Mouse (Mus musculus): Measurements from ENCODE around the gene Fam117b. TPM values are rescaled to one million over a fixed set of nuclear protein-coding genes. Genes with fewer than 3 reads are reported as not detected.

The Fam117b gene
- polyA plus RNA-seq, 1 experiment from 2014 or later: 33.1 TPM

DNA sequence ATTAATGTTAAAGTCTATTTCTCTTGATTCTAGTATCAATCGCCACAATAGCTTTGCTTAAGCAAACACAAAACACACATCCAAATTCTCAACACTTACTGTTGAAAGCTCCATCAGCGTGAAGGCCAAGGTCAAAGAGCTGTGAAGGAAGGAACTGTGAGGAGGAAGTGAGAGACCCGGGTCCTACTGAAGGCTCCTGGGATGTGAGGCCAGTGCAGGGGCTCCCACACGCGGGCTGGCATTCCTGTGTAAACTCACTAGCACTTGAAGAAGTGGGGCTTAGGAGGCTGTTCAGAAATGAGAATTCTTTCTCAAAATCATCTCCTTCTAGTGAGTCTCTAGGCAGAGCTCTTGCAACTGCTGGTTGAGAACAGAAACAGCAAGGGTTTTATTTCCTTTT is 84.5 kb downstream of the Fam117b start:
- 77% methylated on average over 5 of the region's 5 CpGs for WGBS
- Histone ChIP-seq H3K9me3 (replicated peaks) (no peaks in the 10 kb centered on the region), H3K27me3 (replicated peaks) (no peaks in the 10 kb centered on the region), H3K4me2 (no peak overlapping the region), H3K9ac (replicated peaks) (no peak overlapping the region), H3K27ac (replicated peaks) (no peak overlapping the region), H3K4me1 (no peaks in the 10 kb centered on the region), H3K4me3 (replicated peaks) (no peak overlapping the region), H3K36me3 (peaks cover 11% of the 10 kb centered on the region)
- no peak for ATAC-seq (ENCODE audit: low FRiP score)

GRCm38 (mm10) chr1:60000319-60000718 is 87.5 kb downstream of the Fam117b start:
- Histone ChIP-seq H3K9me3 (replicated peaks) (no peaks in the 10 kb centered on the region), H3K36me3 (peaks cover 4% of the 10 kb centered on the region; the same call in 1 of the 2 replicates), H3K4me2 (no peak overlapping the region), H3K4me3 (replicated peaks) (no peak overlapping the region), H3K27ac (replicated peaks) (no peak overlapping the region), H3K9ac (replicated peaks) (no peak overlapping the region), H3K27me3 (replicated peaks) (no peaks in the 10 kb centered on the region), H3K4me1 (no peaks in the 10 kb centered on the region)
- no peak for ATAC-seq (ENCODE audit: low FRiP score)
- 64% methylated on average over 2 of the region's 2 CpGs for WGBS

DNA sequence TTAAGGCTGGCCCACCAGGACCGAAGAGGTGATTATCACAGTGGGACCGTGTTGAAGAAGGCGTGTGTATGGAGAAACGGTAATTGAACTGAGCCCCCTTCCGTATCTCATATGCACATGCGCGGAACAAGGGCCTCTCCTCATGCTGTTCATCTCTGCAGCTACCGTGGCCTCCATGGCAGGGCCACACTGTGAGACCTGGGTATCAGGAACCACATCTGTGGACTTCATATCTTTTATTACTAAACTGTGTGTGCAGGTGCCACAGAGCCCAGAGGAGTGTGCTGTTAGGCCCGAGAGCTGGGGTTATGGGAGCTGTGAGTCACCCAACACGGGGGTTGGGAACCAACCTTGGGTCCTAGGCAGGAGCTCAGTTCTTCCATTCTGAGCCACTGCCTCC is 94.5 kb downstream of the Fam117b start:
- WGBS: 91% methylated on average over 10 of the region's 10 CpGs
- no peak overlapping the region for H3K9ac ChIP-seq (replicated peaks)
- no peaks in the 10 kb centered on the region for H3K9me3 ChIP-seq (replicated peaks)
- no peak overlapping the region for H3K27ac ChIP-seq (replicated peaks)
- peaks cover 6% of the 10 kb centered on the region; the same call in 1 of the 2 replicates for H3K36me3 ChIP-seq
- H3K4me2 ChIP-seq: no peak overlapping the region
- no peak for ATAC-seq (ENCODE audit: low FRiP score)
- no peaks in the 10 kb centered on the region for H3K4me1 ChIP-seq
- H3K4me3 ChIP-seq (replicated peaks): no peak overlapping the region
- no peaks in the 10 kb centered on the region for H3K27me3 ChIP-seq (replicated peaks)

DNA sequence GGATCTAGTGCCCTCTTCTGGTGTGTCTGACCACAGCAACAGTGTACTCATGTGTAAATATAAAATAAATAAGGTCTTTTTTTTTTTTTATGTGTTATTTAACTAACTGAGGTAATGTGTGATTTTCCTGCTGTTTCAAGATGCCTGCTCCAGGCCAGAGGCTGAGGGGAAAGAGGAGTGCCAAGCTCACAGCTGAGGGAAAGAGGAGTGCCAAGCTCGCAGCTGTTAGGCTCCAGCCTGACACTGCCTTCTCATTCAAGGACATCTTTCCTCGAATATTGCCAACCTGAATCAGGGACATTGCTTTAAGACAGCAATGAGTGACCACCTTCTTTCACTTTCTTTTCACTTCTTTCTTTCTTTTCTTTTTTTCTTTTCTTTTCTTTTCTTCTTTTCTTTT is 95.9 kb downstream of the Fam117b start:
- H3K9me3 ChIP-seq (replicated peaks): no peaks in the 10 kb centered on the region
- 69% methylated on average over 2 of the region's 2 CpGs for WGBS
- no peak overlapping the region for H3K27ac ChIP-seq (replicated peaks)
- peaks cover 2% of the 10 kb centered on the region; the same call in 1 of the 2 replicates for H3K36me3 ChIP-seq
- H3K4me3 ChIP-seq (replicated peaks): no peak overlapping the region
- ATAC-seq (ENCODE audit: low FRiP score): no peak
- no peaks in the 10 kb centered on the region for H3K4me1 ChIP-seq
- H3K9ac ChIP-seq (replicated peaks): no peak overlapping the region
- H3K27me3 ChIP-seq (replicated peaks): no peaks in the 10 kb centered on the region
- no peak overlapping the region for H3K4me2 ChIP-seq

- Histone ChIP-seq H3K4me3 (replicated peaks) (no peak overlapping the region), H3K9me3 (replicated peaks) (no peaks in the 10 kb centered on the region), H3K9ac (replicated peaks) (no peak overlapping the region), H3K36me3 (0 out of 2 replicates have a peak, but pooled peaks cover 2% of the 10 kb centered on the region), H3K4me2 (no peak overlapping the region), H3K27me3 (replicated peaks) (no peaks in the 10 kb centered on the region), H3K27ac (replicated peaks) (no peak overlapping the region), H3K4me1 (no peaks in the 10 kb centered on the region)
- no peak for ATAC-seq (ENCODE audit: low FRiP score)
- WGBS: 92% methylated on average over 10 of the region's 10 CpGs
Measured at GRCm38 (mm10) chr1:60013779-60014178, 101.0 kb downstream of the Fam117b start.

DNA sequence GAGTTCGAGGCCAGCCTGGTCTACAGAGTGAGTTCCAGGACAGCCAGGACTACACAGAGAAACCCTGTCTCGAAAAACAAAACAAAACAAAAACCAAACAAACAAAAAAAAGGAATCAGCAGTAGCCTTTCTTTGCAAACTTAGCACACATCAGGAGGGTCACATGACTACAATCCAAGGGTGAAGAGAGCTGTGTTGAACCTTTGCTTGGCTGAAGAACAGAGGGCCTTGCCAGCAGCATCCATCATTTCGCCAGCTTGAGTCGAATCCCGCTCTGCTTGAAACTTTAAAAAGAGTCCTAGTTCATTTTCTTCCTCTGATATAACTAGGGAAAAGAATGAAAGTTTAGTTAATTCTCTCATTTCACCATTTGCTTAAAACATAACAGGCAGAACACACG is 102.7 kb downstream of the Fam117b start:
- ATAC-seq (ENCODE audit: low FRiP score): no peak
- Histone ChIP-seq H3K27ac (replicated peaks) (no peak overlapping the region), H3K9me3 (replicated peaks) (no peaks in the 10 kb centered on the region), H3K4me3 (replicated peaks) (no peak overlapping the region), H3K36me3 (no peaks in the 10 kb centered on the region), H3K9ac (replicated peaks) (no peak overlapping the region), H3K4me1 (no peaks in the 10 kb centered on the region), H3K4me2 (no peak overlapping the region), H3K27me3 (replicated peaks) (no peaks in the 10 kb centered on the region)
- WGBS: 87% methylated on average over 6 of the region's 6 CpGs

- Histone ChIP-seq H3K36me3 (no peaks in the 10 kb centered on the region), H3K4me3 (replicated peaks) (no peak overlapping the region), H3K4me1 (no peaks in the 10 kb centered on the region), H3K27ac (replicated peaks) (no peak overlapping the region), H3K4me2 (no peak overlapping the region), H3K9me3 (replicated peaks) (no peaks in the 10 kb centered on the region), H3K9ac (replicated peaks) (no peak overlapping the region), H3K27me3 (replicated peaks) (no peaks in the 10 kb centered on the region)
- 69% methylated on average over 5 of the region's 5 CpGs for WGBS
- ATAC-seq (ENCODE audit: low FRiP score): no peak
Measured at GRCm38 (mm10) chr1:60016136-60016611, 103.4 kb downstream of the Fam117b start.

DNA sequence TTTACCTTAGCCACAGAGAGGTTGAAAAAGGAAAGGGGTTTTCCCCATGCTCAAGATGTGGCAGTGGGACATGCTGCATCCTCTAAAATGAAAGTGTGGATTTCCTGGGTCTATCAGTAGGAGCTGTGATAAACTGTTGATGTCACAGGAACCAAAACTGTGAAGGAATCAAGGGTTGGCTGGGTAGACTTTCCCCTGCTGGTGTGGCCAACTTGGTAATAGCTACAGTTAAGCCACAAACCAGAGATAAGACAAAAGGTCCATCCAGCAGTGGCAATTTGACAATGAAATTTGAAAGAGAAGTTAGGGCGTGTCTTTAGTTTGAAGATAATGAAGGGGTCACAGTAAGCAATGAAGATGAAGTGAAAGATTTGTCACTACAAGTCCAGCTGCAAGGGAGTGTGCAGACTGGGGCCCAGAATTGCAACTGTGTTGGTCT is 104.2 kb downstream of the Fam117b start:
- H3K9ac ChIP-seq (replicated peaks): no peak overlapping the region
- WGBS: 88% methylated on average over 1 of the region's 1 CpGs
- no peak overlapping the region for H3K27ac ChIP-seq (replicated peaks)
- no peak for ATAC-seq (ENCODE audit: low FRiP score)
- H3K36me3 ChIP-seq: no peaks in the 10 kb centered on the region
- H3K4me3 ChIP-seq (replicated peaks): no peak overlapping the region
- no peaks in the 10 kb centered on the region for H3K27me3 ChIP-seq (replicated peaks)
- no peaks in the 10 kb centered on the region for H3K4me1 ChIP-seq
- no peaks in the 10 kb centered on the region for H3K9me3 ChIP-seq (replicated peaks)
- H3K4me2 ChIP-seq: no peak overlapping the region

Other genes starting within 250 kb of the Fam117b start
- gene Sumo1, start 242.2 kb upstream of the Fam117b start, polyA plus RNA-seq (2015; fragmentation: Nextera tagmentation; extraction: Ambion mirVana): 327 and 333 TPM in 2 replicates
- 140 and 175 TPM in 2 replicates for gene Nop58, start 228.0 kb upstream of the Fam117b start, polyA plus RNA-seq (2015; fragmentation: Nextera tagmentation; extraction: Ambion mirVana)
- 9.4 and 10.5 TPM in 2 replicates for gene Bmpr2, start 149.6 kb upstream of the Fam117b start, polyA plus RNA-seq (2015; fragmentation: Nextera tagmentation; extraction: Ambion mirVana)
- 40.0 and 50.2 TPM in 2 replicates for gene Ica1l, start 130.2 kb downstream of the Fam117b start, polyA plus RNA-seq (2015; fragmentation: Nextera tagmentation; extraction: Ambion mirVana)
- gene Carf, start 185.2 kb downstream of the Fam117b start, polyA plus RNA-seq (2015; fragmentation: Nextera tagmentation; extraction: Ambion mirVana): 7.2 and 7.4 TPM in 2 replicates
- gene Wdr12, start 185.6 kb downstream of the Fam117b start, polyA plus RNA-seq (2015; fragmentation: Nextera tagmentation; extraction: Ambion mirVana): 49.2 and 53.1 TPM in 2 replicates